Mouse (Mus musculus): ENCODE data around the gene Cebpe. TPM values are rescaled to one million over a fixed set of nuclear protein-coding genes. Genes with fewer than 3 reads are reported as not detected.

The Cebpe gene
- not detected in 2 replicates for polyA plus RNA-seq (2015; fragmentation: Nextera tagmentation; extraction: Ambion mirVana)

DNA sequence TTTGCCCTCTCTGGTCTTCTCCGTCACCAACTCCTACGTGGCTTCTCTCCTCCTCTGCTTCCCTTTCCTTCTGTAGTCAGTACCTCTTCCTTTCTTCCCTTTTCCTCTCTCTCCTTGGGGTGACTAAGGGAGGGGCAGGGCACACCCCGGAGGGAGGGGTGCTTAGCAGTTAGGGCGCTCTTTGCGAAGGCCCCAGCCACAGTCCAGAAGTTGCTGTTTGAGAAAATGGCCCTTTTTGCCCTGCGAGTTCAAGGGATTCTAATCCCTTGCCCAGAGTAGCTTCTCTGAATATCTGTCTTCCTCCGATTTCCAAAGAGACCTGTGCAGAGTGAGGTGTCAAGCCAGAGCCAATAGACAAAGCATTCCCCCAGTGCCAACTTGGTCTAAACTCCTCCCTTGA lies at the start of gene Cebpe:
Gene Cebpe, minus strand, starts transcription at position 101 of the 400 bp plus-strand sequence.
- ATAC-seq (ENCODE audit: low FRiP score, low read depth), result no peak
- Histone ChIP-seq H3K27ac (no peak within 1 kb of the TSS), H3K4me3 (no peak within 1 kb of the TSS), H3K4me2 (replicated peaks) (no peak within 1 kb of the TSS), H3K27me3 (0 out of 2 replicates have a peak, but pooled peaks cover 8% of the 10 kb centered on the region), H3K36me3 (no peaks in the 10 kb centered on the region), H3K9ac (no peak within 1 kb of the TSS), H3K9me3 (no peaks in the 10 kb centered on the region), H3K4me1 (peaks cover 16% of the 10 kb centered on the region)
- 92% methylated on average over 7 of the region's 7 CpGs for WGBS

DNA sequence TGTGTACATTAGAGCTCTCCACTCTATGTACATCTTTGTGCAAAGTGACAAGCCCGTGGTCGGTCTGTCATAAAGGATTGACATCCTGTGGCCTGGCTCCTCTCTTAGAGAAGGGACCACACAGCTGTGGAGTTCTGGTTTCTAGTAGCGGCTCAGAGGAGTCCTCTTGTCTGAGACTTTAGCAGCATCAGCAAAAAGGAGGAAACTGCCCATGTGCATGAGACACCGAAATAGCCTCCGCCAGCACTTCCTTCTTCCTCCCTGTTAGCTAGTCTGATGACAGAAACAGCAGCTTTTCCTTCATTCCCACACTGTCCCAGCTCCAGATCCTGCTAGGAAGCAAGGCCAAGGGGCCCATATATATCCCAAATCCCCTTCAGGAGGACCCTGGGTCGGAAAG lies 44.4 kb upstream of the Cebpe start:
- no peak overlapping the region for H3K4me3 ChIP-seq
- H3K27me3 ChIP-seq, result no peaks in the 10 kb centered on the region
- H3K36me3 ChIP-seq, result no peaks in the 10 kb centered on the region
- no peak overlapping the region for H3K9ac ChIP-seq
- H3K4me2 ChIP-seq (replicated peaks), result no peak overlapping the region
- 80% methylated on average over 6 of the region's 6 CpGs for WGBS
- peaks cover 12% of the 10 kb centered on the region for H3K4me1 ChIP-seq
- H3K27ac ChIP-seq, result no peak overlapping the region
- H3K9me3 ChIP-seq, result no peaks in the 10 kb centered on the region
- no peak for ATAC-seq (ENCODE audit: low FRiP score, low read depth)

DNA sequence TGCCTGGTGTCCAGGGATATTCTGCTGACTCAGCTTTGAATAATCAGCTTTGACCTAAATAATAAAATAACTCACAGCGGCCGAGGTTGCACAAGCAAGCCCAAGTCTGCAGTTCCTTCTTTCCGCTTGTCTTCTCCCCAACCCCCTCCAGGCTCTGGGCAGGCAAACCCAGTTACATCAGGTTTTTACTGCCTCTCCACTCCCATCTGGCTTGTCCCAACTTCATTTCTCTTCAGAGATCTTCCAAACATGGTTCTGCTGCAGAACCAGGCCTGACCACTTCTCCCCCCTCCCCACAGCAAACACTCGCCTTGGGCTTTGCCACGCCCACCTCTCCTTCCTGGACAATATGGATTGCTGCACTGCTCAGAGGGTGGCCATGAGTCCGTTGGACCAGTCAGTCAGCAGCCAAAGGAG lies 42.6 kb upstream of the Cebpe start:
- H3K9ac ChIP-seq, result no peak overlapping the region
- H3K27ac ChIP-seq, result peak overlapping the region; percentile 39; the same call in 1 of the 2 replicates
- H3K4me1 ChIP-seq, result peaks cover 12% of the 10 kb centered on the region
- no peak overlapping the region for H3K4me3 ChIP-seq
- WGBS, result 23% methylated on average over 6 of the region's 6 CpGs
- H3K36me3 ChIP-seq, result no peaks in the 10 kb centered on the region
- no peaks in the 10 kb centered on the region for H3K9me3 ChIP-seq
- no peaks in the 10 kb centered on the region for H3K27me3 ChIP-seq
- no peak overlapping the region for H3K4me2 ChIP-seq (replicated peaks)
- peak; percentile 76; the same call in 1 of the 2 replicates for ATAC-seq (ENCODE audit: low FRiP score, low read depth)

GRCm38 (mm10) chr14:54753986-54754601 lies 42.1 kb upstream of the Cebpe start:
- WGBS, result 71% methylated on average over 14 of the region's 14 CpGs
- no peaks in the 10 kb centered on the region for H3K36me3 ChIP-seq
- no peak overlapping the region for H3K4me2 ChIP-seq (replicated peaks)
- 0 out of 2 replicates have a peak overlapping the region, but pooled peaks have one; percentile 39 for H3K27ac ChIP-seq
- H3K9me3 ChIP-seq, result no peaks in the 10 kb centered on the region
- H3K27me3 ChIP-seq, result no peaks in the 10 kb centered on the region
- no peak overlapping the region for H3K9ac ChIP-seq
- no peak for ATAC-seq (ENCODE audit: low FRiP score, low read depth)
- no peak overlapping the region for H3K4me3 ChIP-seq
- peaks cover 12% of the 10 kb centered on the region for H3K4me1 ChIP-seq

GRCm38 (mm10) chr14:54752938-54753337 lies 41.0 kb upstream of the Cebpe start:
- H3K4me1 ChIP-seq, result peaks cover 12% of the 10 kb centered on the region
- no peaks in the 10 kb centered on the region for H3K27me3 ChIP-seq
- H3K4me3 ChIP-seq, result no peak overlapping the region
- no peak for ATAC-seq (ENCODE audit: low FRiP score, low read depth)
- H3K4me2 ChIP-seq (replicated peaks), result no peak overlapping the region
- no peaks in the 10 kb centered on the region for H3K36me3 ChIP-seq
- H3K9ac ChIP-seq, result no peak overlapping the region
- no peaks in the 10 kb centered on the region for H3K9me3 ChIP-seq
- 79% methylated on average over 6 of the region's 6 CpGs for WGBS
- no peak overlapping the region for H3K27ac ChIP-seq

- H3K4me2 ChIP-seq (replicated peaks), result no peak overlapping the region
- H3K36me3 ChIP-seq, result no peaks in the 10 kb centered on the region
- no peak overlapping the region for H3K4me3 ChIP-seq
- peaks cover 12% of the 10 kb centered on the region for H3K4me1 ChIP-seq
- H3K27ac ChIP-seq, result no peak overlapping the region
- ATAC-seq (ENCODE audit: low FRiP score, low read depth), result no peak
- WGBS, result 85% methylated on average over 1 of the region's 1 CpGs
- no peak overlapping the region for H3K9ac ChIP-seq
- no peaks in the 10 kb centered on the region for H3K9me3 ChIP-seq
- no peaks in the 10 kb centered on the region for H3K27me3 ChIP-seq
Observed at GRCm38 (mm10) chr14:54751768-54752167, 39.8 kb upstream of the Cebpe start.

DNA sequence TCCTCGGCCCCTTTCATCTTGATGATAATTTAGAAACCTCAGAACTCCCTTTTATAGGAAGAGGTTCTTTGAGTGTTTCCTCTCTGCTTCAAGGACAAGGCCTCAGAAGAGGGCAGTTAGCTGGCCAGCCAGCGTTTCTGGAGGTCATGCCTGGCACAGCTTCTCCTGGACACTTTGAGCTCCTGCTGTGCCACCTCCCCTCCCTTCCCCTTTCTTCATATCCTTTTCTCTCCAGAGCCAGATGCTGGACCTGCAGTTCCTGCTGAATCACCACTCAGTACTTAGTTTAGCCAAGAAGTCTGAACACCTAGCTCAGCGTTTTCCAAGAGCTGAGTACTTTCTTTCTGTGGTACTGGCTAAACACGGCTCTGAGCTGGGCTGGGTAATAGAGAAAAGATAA lies 37.3 kb upstream of the Cebpe start:
- Histone ChIP-seq H3K4me1 (peaks cover 6% of the 10 kb centered on the region; the same call in 1 of the 2 replicates), H3K9ac (no peak overlapping the region), H3K9me3 (no peaks in the 10 kb centered on the region), H3K27ac (no peak overlapping the region), H3K27me3 (no peaks in the 10 kb centered on the region), H3K4me2 (replicated peaks) (no peak overlapping the region), H3K36me3 (no peaks in the 10 kb centered on the region), H3K4me3 (no peak overlapping the region)
- 66% methylated on average over 4 of the region's 4 CpGs for WGBS
- no peak for ATAC-seq (ENCODE audit: low FRiP score, low read depth)

- no peak overlapping the region for H3K9ac ChIP-seq
- no peak for ATAC-seq (ENCODE audit: low FRiP score, low read depth)
- WGBS, result 72% methylated on average over 16 of the region's 16 CpGs
- H3K4me1 ChIP-seq, result no peaks in the 10 kb centered on the region
- H3K36me3 ChIP-seq, result no peaks in the 10 kb centered on the region
- no peaks in the 10 kb centered on the region for H3K9me3 ChIP-seq
- H3K27me3 ChIP-seq, result no peaks in the 10 kb centered on the region
- no peak overlapping the region for H3K4me2 ChIP-seq (replicated peaks)
- H3K27ac ChIP-seq, result no peak overlapping the region
- no peak overlapping the region for H3K4me3 ChIP-seq
Observed at GRCm38 (mm10) chr14:54747942-54748917, 36.3 kb upstream of the Cebpe start.

DNA sequence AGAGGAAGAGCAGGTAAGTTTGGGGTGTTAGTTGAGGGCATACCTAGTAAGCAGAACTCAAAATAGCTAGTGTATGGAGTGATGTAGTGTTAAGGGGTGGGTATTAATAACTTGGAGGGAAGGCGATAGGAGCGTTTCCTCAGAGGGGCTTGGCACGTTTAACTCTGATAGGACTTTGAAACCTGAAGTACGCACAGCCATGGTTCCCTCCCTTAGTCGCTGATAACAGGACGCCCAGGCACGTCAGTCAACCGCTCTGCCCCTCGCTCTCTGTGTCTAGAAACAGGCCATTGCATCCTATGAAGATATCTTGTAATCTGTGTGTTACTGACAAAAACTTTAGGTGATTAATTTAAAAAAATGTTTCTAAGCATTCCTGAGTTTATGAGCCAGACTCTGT lies 34.1 kb upstream of the Cebpe start:
- Histone ChIP-seq H3K36me3 (no peaks in the 10 kb centered on the region), H3K4me3 (no peak overlapping the region), H3K4me1 (peaks cover 5% of the 10 kb centered on the region), H3K4me2 (replicated peaks) (no peak overlapping the region), H3K9ac (no peak overlapping the region), H3K9me3 (no peaks in the 10 kb centered on the region), H3K27me3 (no peaks in the 10 kb centered on the region), H3K27ac (no peak overlapping the region)
- WGBS, result 88% methylated on average over 9 of the region's 9 CpGs
- no peak for ATAC-seq (ENCODE audit: low FRiP score, low read depth)

DNA sequence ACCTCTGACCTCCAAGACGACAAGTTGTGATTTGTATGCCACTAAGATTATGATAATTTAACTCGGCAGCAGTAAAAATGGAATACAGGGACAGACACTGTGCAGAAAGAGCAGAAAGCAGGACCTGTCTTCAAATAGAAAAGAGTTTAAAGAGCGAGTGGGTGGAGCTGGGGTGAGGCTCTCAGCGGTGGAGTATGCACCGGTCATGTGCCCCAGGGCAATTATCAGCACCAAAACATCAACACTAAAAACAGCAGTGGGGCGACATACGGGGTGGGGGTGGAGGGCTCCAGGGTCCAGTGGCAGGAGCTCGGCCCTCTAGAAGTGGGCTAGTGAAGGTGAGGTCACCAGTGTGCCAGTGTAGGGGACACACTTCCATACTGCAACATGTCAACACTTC lies 32.5 kb upstream of the Cebpe start:
- Histone ChIP-seq H3K9ac (no peak overlapping the region), H3K27ac (no peak overlapping the region), H3K36me3 (no peaks in the 10 kb centered on the region), H3K4me1 (peaks cover 5% of the 10 kb centered on the region), H3K4me3 (no peak overlapping the region), H3K27me3 (no peaks in the 10 kb centered on the region), H3K4me2 (replicated peaks) (no peak overlapping the region), H3K9me3 (no peaks in the 10 kb centered on the region)
- no peak for ATAC-seq (ENCODE audit: low FRiP score, low read depth)
- WGBS, result 60% methylated on average over 8 of the region's 8 CpGs

- no peak overlapping the region for H3K27ac ChIP-seq
- no peak; the same call in 1 of the 2 replicates for ATAC-seq (ENCODE audit: low FRiP score, low read depth)
- no peaks in the 10 kb centered on the region for H3K9me3 ChIP-seq
Observed at GRCm38 (mm10) chr14:54742375-54742774, 30.4 kb upstream of the Cebpe start.

DNA sequence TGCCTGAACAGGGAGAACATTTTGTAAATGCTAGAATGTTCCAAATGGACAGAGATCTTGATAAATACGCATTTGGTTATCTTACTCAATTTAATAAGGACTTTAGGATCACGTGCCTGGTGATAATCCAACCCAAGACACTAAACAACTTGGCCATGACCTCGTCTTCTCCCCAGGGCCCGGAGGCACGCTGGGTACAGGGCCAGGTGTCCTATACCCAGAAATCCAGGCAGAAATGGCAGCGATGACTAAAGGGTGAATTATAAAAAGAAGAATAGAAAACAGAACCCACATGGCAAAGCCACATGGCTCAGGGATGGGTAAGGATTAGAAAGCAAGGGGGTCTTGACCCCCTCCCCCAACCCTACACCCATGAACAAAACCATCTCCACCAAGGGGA lies 29.7 kb upstream of the Cebpe start:
- H3K9ac ChIP-seq, result no peak overlapping the region
- no peak overlapping the region for H3K27ac ChIP-seq
- peaks cover 5% of the 10 kb centered on the region for H3K4me1 ChIP-seq
- H3K4me2 ChIP-seq (replicated peaks), result no peak overlapping the region
- H3K9me3 ChIP-seq, result no peaks in the 10 kb centered on the region
- H3K4me3 ChIP-seq, result no peak overlapping the region
- WGBS, result 87% methylated on average over 6 of the region's 6 CpGs
- H3K27me3 ChIP-seq, result no peaks in the 10 kb centered on the region
- H3K36me3 ChIP-seq, result no peaks in the 10 kb centered on the region
- ATAC-seq (ENCODE audit: low FRiP score, low read depth), result no peak

More at GRCm38 (mm10) chr14:54742375-54742774, 30.4 kb upstream of the Cebpe start:
- H3K36me3 ChIP-seq, result no peaks in the 10 kb centered on the region
- 67% methylated on average over 2 of the region's 2 CpGs for WGBS
- no peak overlapping the region for H3K4me2 ChIP-seq (replicated peaks)
- H3K27me3 ChIP-seq, result no peaks in the 10 kb centered on the region
- peaks cover 5% of the 10 kb centered on the region for H3K4me1 ChIP-seq
- H3K9ac ChIP-seq, result no peak overlapping the region
- no peak overlapping the region for H3K4me3 ChIP-seq
